23 mouse cellular contexts compared by ENCODE assay signal in genomic region chr19:44230212-44230611, GRCm38 (mm10). TPM values are rescaled to one million over a fixed set of nuclear protein-coding genes. Genes with fewer than 3 reads are reported as not detected.
"Had no signal": no experiment of that assay in that cellular context is flagged by ENCODE, and none has a peak within 500 bp of the region (broad histone marks: within the 10 kb centered on the region; RNA-seq: fewer than 3 reads in every experiment).

No protein-coding gene starts in this region.

- ATAC-seq: liver, embryonic 12.5 days; liver, postnatal 0 days; lung, postnatal 0 days; midbrain, embryonic 13.5 days; midbrain, embryonic 15.5 days; midbrain, embryonic 16.5 days had no signal

- DNase-seq: left cerebral cortex, postnatal 4 days; liver; liver, embryonic 13.5 days; liver, postnatal 0 days; lung, adult 18-20 months; lung, adult 2 months; lung, embryonic 14.5 days; lung, postnatal 10 days; lung, postnatal 14 days; lung, postnatal 36 days; lung, postnatal 4 days; midbrain, embryonic 14.5 days had no signal

RNA-seq across cellular contexts. Expression of gene Scd3, which starts 27.1 kb away (rescaled TPM):
- total RNA-seq: liver, adult 2 months; megakaryocyte progenitor cell, adult 5-6 weeks; megakaryocyte-erythroid progenitor cell, adult 5-6 weeks; monocyte, adult 5-6 weeks had no signal

RNA-seq across cellular contexts. Expression of gene Pkd2l1, which starts 38.0 kb away (rescaled TPM):
- total RNA-seq: left cerebral cortex, postnatal 10 days; left cerebral cortex, postnatal 4 days; liver, adult 2 months; megakaryocyte progenitor cell, adult 5-6 weeks; megakaryocyte, adult 5-6 weeks; monocyte, adult 5-6 weeks had no signal
